Mouse (Mus musculus) olfactory bulb, adult 2 months (tissue): ENCODE results near the gene Ptpn4.
A peak's percentile ranks its signal among the peaks of the same experiment; 100 is the strongest.

Source experiments
- CTCF ChIP-seq: fragments of 200-500 bp; IDR thresholded peaks from 2 replicates; pipeline ENCODE4 v1.5.1; 2012; ENCODE audit warnings: low read depth, mild to moderate bottlenecking, low read length, moderate library complexity; ENCODE audit not compliant: insufficient read depth
- POLR2A ChIP-seq: fragments of 200-500 bp; IDR thresholded peaks from 2 replicates; pipeline ENCODE4 v1.6.1; 2012; ENCODE audit warnings: mild to moderate bottlenecking, low read depth, low read length, moderate library complexity; ENCODE audit not compliant: insufficient read depth

GRCm38 (mm10) chr1:119648205-119649111 lies 189.0 kb downstream of the Ptpn4 start, which contains the start of gene Epb41l5:
- TF ChIP-seq POLR2A (peak; percentile 26; the same call in 1 of the 2 replicates), CTCF (no peak)
